Mouse (Mus musculus) lung, adult 2 months (tissue): ENCODE measurements around the gene Fxyd2.

Experiments used
- CTCF ChIP-seq: fragments of 200-500 bp; IDR thresholded peaks from 2 replicates; pipeline ENCODE4 v1.5.1; 2011; ENCODE audit warnings: mild to moderate bottlenecking, low read length, control low read depth; ENCODE audit not compliant: insufficient read depth
- POLR2A ChIP-seq: fragments of 200-500 bp; IDR thresholded peaks from 2 replicates; pipeline ENCODE4 v1.6.1; 2011; ENCODE audit warnings: low read depth, mild to moderate bottlenecking, control low read depth, low read length, borderline replicate concordance; ENCODE audit errors: extremely low read depth

GRCm38 (mm10) chr9:45444251-45444798 lies 44.9 kb downstream of the Fxyd2 start:
- TF ChIP-seq CTCF (no peak), POLR2A (no peak)
